Mouse (Mus musculus): ENCODE results near the gene Flywch2.

Flywch2 gene

GRCm38 (mm10) chr17:23748026-23748425 lies 37.9 kb downstream of the Flywch2 start:
- no peak for DNase-seq

DNA sequence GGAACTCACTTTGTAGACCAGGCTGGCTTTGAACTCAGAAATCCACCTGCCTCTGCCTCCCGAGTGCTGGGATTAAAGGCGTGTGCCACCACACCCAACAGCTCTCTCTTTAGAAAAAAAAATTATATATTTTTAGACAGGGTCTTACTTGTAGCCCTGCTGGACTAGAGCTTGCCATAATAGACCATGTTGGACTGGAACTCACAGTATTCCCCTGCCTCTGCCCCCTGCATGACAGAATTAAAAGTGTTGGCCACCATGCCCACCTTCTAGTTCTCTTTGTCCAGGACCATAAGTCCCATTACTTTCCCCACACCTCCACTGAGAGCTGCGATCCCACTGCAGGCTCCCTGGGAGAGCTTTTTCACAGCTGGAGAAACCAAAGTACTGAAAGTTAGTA lies 38.4 kb downstream of the Flywch2 start:
- DNase-seq = no peak

- no peak for DNase-seq
Measured at GRCm38 (mm10) chr17:23746767-23747166, 39.1 kb downstream of the Flywch2 start.

DNA sequence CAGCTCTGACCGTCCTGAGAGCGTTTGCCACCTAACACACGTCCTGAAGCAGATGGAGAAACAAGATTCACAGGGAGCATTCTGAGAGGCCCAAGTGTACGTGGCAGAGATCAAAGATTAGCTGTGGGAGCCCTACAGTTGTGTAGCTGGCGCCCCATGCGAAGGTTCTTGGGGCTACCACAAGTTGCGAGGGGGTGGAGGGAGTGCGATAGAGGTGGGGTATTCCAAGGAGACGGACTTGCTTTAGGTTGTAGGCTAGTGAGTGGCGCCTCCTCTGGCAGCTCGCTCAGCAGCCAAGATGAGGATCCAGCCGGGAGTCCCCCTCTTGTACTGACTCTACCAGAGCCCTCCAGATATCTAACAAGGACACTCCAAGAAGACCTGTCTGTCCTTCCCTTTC lies 39.6 kb downstream of the Flywch2 start:
- DNase-seq = no peak

DNA sequence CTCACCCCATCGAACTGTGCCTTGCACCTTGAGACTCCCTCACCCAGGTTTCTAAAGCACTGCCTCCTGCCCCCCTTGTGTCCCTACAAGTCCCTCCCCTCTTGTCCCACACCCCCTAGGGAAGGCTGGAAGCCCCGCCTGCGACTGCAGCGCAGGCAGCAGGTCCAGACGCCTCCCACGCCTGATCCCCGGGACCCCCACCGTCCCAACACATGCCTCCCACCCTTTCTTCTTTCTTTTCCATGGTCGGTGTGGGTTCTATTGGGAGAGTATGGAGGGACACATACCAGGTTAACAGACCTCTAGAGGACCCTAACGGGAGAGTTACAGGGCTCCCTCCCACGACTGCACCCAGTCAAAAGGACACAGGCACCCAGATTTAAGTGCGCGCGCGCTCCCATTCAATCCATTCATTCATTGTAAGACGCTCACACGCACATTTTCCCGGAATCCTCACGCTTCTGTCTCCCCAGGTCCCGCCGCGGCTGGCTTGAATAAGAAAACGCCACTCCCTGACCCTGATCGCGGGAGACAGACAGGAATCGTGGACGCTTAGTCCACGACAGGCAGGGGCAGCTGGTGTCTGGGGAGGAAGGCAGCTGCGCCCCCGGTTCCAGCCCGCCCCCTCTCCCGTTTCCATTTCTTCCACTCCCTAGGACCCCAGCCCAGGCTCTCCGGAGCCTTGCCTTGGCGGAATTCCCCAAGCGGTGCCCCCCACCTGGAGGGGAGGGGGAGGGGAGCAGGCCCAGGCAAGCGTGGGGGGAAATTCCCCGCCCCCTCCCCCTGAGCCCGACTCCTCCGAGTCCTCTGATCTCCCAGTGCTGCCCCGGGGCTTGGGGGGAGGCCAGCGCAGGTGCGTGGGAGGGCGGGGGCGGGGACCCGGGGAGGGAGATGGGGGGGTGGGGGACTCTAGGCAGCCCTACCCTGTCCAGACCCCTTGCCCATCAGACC lies 40.3 kb downstream of the Flywch2 start, which contains the start of gene Kremen2:
Kremen2 (minus strand) TSS at position 533 of the 951 bp plus-strand sequence.
- no peak for DNase-seq

DNA sequence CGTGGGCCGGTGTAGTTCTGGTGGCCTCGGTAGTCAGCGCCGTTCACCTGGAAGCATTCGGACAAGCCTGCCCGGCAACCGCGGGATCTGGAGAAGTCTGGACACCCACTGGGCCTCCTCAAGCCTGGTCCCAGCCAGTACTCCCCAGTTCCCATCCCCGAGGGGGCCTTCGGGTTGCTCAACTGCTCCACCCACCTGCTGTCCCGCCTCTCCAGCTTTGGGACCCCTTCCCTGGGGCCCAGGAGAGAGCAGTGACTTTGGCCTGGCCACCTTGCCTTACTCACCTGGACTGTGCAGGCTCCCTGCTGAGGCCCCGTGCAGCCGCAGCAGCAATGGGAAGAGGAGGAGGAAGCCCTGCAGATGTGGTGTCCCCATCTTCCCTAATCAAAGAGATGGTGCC lies 41.2 kb downstream of the Flywch2 start:
- DNase-seq = no peak

DNA sequence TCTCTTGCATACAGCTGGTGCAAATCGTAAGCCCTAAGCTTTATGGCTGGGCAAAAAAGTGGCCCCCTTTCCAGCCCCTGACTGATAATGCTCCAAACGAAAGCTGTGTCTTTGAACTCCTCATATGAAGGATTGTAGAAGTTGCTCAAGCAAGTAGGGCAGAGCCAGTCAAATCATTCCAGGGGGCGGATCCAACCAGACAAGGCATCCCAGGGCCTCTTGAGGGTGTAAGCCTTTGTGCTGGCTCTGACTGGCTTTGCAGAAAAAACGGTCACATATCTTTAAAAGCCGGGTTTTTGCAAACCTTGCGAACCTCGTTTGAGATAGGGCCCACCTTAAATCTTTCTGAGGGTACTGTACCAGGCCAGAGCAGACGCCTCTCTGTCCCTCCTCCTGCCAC lies 41.8 kb downstream of the Flywch2 start:
- no peak for DNase-seq

GRCm38 (mm10) chr17:23742941-23743340 lies 42.9 kb downstream of the Flywch2 start:
- DNase-seq = no peak

DNA sequence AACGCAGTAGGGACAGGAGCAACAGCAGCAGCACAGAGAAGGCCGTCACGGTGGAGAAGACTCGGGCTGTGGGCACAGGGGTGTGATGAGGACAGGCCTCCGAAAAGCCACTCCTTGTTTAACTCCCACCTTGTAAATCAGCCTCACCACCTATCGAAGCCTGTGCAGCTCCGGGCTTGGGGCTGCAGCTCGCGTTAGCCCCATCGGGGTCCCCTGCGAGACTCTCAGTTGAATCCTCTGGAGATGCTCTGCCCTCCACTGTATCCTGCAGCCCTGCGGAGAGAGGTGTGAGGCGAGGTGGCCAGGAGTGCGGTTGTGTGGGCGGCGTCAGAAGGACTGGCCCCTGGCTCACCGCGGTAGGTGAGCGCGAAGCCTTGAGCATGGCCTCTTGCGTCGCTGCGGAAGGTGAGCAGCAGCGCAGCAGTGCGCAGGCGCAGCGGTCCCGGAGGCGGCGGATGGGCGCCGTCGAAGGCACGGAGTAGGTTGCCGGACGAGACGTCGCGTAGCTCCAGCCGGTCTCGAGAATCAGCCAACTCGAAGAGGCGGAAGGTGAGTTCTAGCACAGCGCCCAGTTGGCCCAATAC lies 43.6 kb downstream of the Flywch2 start:
- no peak for DNase-seq

DNA sequence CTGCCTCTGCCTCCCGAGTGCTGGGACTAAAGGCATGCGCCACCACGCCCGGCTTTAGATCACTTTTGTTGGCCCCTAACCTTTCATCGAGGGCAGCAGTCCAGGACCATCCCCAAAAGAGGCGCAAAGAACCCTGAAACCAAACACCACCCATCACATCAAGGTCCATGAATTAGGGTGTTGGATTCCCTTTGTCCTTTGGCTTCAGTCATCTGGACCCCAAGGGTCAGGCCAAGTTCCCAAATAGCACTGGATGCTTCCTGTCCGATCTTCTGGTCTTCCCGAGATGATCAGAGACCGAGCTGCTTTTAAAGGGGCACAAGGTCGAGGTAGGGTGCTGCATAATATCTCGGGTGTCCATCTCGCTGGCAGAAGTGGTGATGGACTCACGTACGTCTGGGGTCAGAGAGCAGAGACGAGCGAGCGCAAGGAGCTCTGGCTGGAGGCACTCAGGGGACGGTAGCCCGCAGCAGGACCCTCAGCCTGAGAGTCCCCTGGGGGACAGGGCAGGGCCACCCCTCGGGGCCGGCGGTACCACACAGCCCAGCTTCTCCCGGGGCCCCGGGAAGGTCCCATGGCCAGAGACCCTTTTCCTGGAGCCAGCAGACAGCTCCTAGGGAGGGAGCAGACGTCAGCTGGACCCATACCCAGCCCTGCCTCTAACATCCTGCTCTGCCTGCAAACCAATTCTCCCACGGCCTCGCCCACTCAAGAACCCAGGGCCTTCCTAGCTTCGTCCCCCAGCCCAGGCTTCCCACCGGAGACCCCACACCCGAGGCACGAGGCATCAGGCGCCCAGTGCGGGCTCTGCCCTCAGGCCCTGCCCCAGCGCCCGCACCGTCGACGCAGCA lies 44.3 kb downstream of the Flywch2 start:
- DNase-seq = no peak

- DNase-seq = no peak
Measured at GRCm38 (mm10) chr17:23740598-23741021, 45.3 kb downstream of the Flywch2 start, which contains the start of gene Paqr4. Gene Paqr4, minus strand, starts transcription at chr17:23740867.

DNA sequence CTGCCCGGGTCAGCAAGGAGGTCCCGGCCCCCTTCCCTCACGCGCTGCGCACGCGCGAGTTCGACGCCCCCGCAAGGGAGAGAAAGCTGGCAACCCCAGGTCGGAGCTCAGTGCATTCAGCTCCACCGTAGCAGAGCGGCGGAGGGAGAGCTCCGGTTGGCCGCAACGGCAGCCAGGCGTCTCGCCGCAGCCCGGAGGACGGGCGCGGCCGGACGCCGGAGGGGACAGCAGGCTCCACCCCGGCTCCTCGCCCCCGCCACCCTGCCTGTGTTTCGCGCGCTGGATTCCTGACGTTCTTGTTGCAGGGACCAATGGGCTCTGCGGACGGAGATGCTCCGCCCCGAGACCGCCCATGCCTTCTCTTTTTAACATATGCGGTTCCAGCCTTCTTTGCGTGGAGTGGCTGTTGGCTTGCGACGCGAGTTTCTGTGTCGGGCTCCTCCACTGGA lies 45.7 kb downstream of the Flywch2 start:
- peak; percentile 54 to 59 for DNase-seq

- DNase-seq = no peak
Measured at GRCm38 (mm10) chr17:23739202-23740135, 46.4 kb downstream of the Flywch2 start.

DNA sequence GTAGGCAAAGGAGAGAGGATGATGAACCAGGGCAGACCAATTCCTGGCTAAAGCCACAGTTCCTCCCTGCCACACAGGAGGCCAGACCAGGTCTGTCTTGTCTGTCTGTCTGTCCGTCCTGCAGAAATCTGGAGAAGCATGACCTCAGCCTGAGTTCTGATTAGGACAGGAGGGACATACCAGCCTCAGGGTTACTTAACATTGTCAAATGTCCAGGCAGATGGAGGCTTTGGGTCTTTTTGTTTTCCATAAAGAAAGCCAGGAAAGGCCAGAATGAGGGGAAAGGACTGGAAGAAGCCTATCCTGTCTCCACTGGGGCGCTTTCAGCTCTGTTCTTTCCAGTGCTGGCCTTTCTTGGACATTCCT lies 47.1 kb downstream of the Flywch2 start:
- DNase-seq = no peak

DNA sequence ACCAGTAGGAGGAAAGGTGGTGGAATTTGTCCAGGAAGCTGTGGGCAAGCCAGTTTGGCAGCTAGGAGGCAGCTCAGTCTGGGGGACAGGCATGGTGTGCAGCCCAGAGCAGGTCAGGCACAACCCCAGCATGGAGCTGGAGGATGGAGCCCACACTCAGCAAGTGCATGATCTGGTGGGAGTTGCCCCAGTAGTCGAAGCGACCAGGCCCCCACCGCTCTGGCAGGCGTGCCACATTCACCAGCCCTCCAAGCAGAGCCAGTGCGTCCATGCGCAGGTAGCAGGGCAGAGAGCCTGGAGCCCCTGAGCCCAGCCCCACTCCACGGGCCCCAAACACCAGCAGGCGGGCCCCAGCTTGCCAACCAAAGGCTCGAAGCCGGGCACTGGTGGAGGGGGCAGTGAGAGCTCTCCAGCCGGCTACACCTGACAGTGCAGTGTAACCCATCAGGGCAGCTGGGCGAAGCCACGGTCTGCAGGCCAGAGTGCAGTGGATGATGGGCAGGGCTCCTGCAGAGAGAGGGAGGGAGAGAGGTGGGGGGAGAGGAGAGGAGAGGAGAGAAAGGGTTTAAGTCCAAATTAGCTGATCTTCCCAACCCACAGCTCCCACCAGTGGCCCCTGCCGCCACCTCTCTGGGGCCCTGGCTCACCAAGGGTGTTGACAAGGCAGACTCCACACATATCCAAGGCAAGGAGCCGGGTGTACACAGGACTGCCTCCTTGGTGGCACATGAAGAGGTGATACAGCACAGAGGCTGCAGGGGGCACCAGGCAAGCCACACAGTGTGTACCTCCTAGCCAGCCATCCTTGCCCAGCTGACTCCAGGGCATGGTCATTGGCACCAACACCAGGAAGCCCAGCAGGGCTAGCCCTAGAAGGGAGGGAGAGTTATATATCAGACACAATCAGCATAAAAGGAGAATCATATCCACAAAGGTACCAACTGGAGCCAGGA lies 48.1 kb downstream of the Flywch2 start:
- no peak for DNase-seq

DNA sequence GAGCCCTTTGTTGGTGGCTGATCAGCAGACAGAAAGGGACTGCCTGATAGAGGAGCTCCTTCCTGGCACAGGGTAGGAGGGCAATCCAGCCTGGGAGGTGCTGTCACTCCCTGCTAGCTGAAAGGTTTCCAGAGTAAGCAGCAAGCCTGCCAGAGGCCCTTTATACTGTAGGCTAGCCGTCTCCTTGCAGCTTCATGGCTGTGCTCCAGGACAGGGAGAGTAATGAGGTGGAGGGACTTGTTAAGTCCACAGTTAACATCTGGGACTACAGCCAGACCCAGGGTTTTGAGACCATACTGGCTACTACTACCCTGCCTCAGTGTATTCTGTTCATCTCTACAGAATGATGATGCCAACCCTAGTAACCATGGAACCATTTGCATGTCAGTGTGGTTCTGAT lies 51.5 kb downstream of the Flywch2 start:
- DNase-seq = no peak

GRCm38 (mm10) chr17:23730441-23730840 lies 55.4 kb downstream of the Flywch2 start:
- no peak for DNase-seq

Measured in thymus, adult 18-20 months (tissue).